Mouse (Mus musculus): ENCODE measurements around the gene Myo15b. TPM values are rescaled to one million over a fixed set of nuclear protein-coding genes. Genes with fewer than 3 reads are reported as not detected.
A peak's percentile ranks its signal among the peaks of the same experiment; 100 is the strongest.

Myo15b gene
- not detected in 2 replicates for polyA plus RNA-seq (2012)

- Histone ChIP-seq H3K27me3 (ENCODE audit: control insufficient read depth) (peaks cover 68% of the 10 kb centered on the region), H3K4me1 (ENCODE audit: control insufficient read depth) (peaks cover 14% of the 10 kb centered on the region), H3K36me3 (ENCODE audit: control insufficient read depth) (peaks cover 18% of the 10 kb centered on the region), H3K9me3 (ENCODE audit: control insufficient read depth, low read length) (peaks cover 12% of the 10 kb centered on the region; the same call in 1 of the 2 replicates), H3K4me3 (replicated peaks) (peak within 1 kb of the TSS; percentile 3)
- TF ChIP-seq GATA1 (IDR thresholded peaks at IDR 0.05; ENCODE audit: low read length): no peak
- TF ChIP-seq TAL1 (IDR thresholded peaks at IDR 0.05; ENCODE audit: low read length): no peak
Measured at GRCm38 (mm10) chr11:115858354-115858753, at the start of gene Myo15b. Gene Myo15b, plus strand, starts transcription at chr11:115858406.

- H3K36me3 ChIP-seq (ENCODE audit: control insufficient read depth): peaks cover 88% of the 10 kb centered on the region
- H3K4me1 ChIP-seq (ENCODE audit: control insufficient read depth): peaks cover 93% of the 10 kb centered on the region
- peak overlapping the region; percentile 29 for H3K4me3 ChIP-seq (replicated peaks)
- H3K9me3 ChIP-seq (ENCODE audit: control insufficient read depth, low read length): peaks cover under 1% of the 10 kb centered on the region
- peaks cover 3% of the 10 kb centered on the region for H3K27me3 ChIP-seq (ENCODE audit: control insufficient read depth)
- TF ChIP-seq GATA1 (IDR thresholded peaks at IDR 0.05; ENCODE audit: low read length) (no peak), TAL1 (IDR thresholded peaks at IDR 0.05; ENCODE audit: low read length) (no peak)
Measured at GRCm38 (mm10) chr11:115808696-115809310, 49.4 kb upstream of the Myo15b start.

DNA sequence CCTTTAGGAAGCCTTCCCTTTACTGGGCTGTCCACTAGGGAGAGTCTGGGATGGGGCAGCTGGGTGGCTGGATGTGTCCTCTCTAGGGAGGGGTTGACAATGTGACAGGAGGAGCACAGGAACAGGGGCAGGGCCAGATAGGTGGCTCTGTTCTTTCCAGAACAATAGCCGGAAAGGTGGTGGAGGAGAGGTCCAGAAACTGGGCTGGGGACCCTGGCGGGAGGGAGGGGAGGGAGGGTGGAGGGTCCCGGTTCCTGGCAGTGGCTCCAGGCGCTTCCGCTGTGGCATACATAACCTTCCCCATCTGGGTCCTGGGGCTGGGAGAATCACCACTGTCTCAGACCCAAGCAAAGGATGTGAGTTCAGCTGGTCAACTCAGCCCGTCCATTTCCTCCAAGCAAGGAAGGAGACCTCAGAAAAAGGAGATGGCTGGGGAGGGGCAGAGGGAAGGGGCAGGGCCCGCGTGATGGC, 48.9 kb upstream of the Myo15b start:
- H3K36me3 ChIP-seq (ENCODE audit: control insufficient read depth): peaks cover 82% of the 10 kb centered on the region
- H3K27me3 ChIP-seq (ENCODE audit: control insufficient read depth): peaks cover 3% of the 10 kb centered on the region
- H3K4me1 ChIP-seq (ENCODE audit: control insufficient read depth): peaks cover 94% of the 10 kb centered on the region
- H3K4me3 ChIP-seq (replicated peaks): peak overlapping the region; percentile 29
- no peaks in the 10 kb centered on the region for H3K9me3 ChIP-seq (ENCODE audit: control insufficient read depth, low read length)
- TF ChIP-seq GATA1 (IDR thresholded peaks at IDR 0.05; ENCODE audit: low read length) (no peak), TAL1 (IDR thresholded peaks at IDR 0.05; ENCODE audit: low read length) (no peak)

- Histone ChIP-seq H3K36me3 (ENCODE audit: control insufficient read depth) (peaks cover 72% of the 10 kb centered on the region), H3K4me3 (replicated peaks) (peak overlapping the region; percentile 23), H3K27me3 (ENCODE audit: control insufficient read depth) (peaks cover 3% of the 10 kb centered on the region), H3K4me1 (ENCODE audit: control insufficient read depth) (peaks cover 93% of the 10 kb centered on the region), H3K9me3 (ENCODE audit: control insufficient read depth, low read length) (no peaks in the 10 kb centered on the region)
- TF ChIP-seq GATA1 (IDR thresholded peaks at IDR 0.05; ENCODE audit: low read length): no peak
- no peak for TF ChIP-seq TAL1 (IDR thresholded peaks at IDR 0.05; ENCODE audit: low read length)
Measured at GRCm38 (mm10) chr11:115810377-115810776, 47.8 kb upstream of the Myo15b start.

DNA sequence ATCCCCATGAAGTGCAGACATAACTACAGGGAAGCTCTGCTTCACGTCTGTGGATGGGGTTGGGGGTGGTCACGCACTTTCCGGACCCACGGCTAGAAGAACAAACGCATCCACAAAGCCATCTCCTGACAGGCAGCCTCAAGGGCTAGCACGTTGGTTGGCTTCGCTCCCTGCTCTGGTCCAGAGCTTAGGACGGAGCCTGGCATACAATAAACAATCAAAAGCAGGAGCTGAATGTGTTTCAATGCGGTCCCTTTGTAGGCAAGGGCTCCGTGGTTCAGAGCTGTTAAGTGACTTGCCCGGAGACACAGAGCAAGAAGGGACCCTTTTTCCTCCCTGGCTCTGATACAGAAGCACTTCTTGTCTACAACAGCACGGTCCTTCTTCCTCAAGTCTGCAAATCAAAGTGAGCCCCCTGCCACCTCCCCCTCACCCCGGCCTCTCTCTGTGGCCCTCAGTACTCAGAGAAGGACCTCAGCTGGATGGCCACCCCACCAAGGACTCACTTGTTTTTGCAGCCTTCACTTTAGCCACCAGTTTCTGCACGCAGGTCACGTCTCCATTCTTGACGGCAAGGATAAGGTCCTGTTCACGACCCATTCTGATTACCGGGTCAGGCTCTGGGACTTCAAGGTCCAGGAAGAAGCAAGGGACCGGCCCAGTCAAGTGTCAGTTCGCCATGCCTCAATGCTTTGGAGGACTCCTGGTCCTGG, 46.7 kb upstream of the Myo15b start:
- Histone ChIP-seq H3K27me3 (ENCODE audit: control insufficient read depth) (peaks cover 3% of the 10 kb centered on the region), H3K36me3 (ENCODE audit: control insufficient read depth) (peaks cover 71% of the 10 kb centered on the region), H3K9me3 (ENCODE audit: control insufficient read depth, low read length) (no peaks in the 10 kb centered on the region), H3K4me1 (ENCODE audit: control insufficient read depth) (peaks cover 91% of the 10 kb centered on the region), H3K4me3 (replicated peaks) (peak overlapping the region; percentile 94)
- TF ChIP-seq GATA1 (IDR thresholded peaks at IDR 0.05; ENCODE audit: low read length) (no peak), TAL1 (IDR thresholded peaks at IDR 0.05; ENCODE audit: low read length) (no peak)

GRCm38 (mm10) chr11:115812095-115812494, 46.1 kb upstream of the Myo15b start:
- peak overlapping the region; percentile 94 for H3K4me3 ChIP-seq (replicated peaks)

DNA sequence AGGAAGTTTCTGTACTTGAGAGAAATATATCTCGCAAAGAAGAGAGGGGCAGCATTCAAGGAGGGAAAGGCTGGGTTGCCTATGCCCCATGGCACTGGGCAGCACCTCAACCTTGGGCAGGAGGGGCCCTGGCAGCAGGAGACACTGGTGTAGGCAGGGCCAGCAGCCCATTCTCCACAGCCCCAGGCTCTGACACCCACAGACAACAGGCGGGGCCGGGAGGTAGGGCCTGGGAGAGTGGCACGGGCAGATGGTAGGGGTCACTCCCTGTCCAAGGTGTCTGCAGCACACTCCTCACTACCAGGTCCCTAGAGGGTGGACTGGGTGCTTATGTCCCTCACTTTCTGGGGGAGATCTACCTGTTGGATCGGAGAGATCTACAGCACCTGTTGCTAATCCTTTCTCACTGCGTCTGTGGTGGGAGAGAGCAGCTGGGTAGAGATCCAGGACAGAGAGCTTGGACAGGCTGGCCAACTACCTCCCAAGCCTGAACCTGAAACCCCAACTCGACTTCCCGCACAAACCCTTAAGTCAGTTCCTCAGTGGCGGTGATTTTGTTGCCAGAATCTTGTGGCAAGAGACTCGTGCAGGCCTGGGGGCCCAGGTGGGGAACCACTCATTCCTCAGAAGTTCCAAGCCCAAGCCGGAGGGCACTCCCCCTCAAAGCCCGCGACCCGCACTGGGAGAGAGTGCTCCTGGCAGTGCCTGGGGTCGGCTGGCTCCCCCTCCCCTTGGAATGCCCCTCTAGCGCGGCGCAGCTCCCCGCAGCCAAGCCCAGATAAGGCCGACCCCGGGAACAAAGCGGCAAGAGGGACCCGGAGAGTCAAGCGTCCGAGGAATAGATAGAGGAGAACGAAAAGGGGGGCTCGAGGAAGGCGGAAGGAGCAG, 45.4 kb upstream of the Myo15b start:
- Histone ChIP-seq H3K27me3 (ENCODE audit: control insufficient read depth) (peaks cover 3% of the 10 kb centered on the region), H3K9me3 (ENCODE audit: control insufficient read depth, low read length) (no peaks in the 10 kb centered on the region), H3K36me3 (ENCODE audit: control insufficient read depth) (peaks cover 70% of the 10 kb centered on the region), H3K4me1 (ENCODE audit: control insufficient read depth) (peaks cover 80% of the 10 kb centered on the region), H3K4me3 (replicated peaks) (peak overlapping the region; percentile 94)
- no peak for TF ChIP-seq TAL1 (IDR thresholded peaks at IDR 0.05; ENCODE audit: low read length)

More at GRCm38 (mm10) chr11:115812095-115812494, 46.1 kb upstream of the Myo15b start:
- Histone ChIP-seq H3K27me3 (ENCODE audit: control insufficient read depth) (peaks cover 3% of the 10 kb centered on the region), H3K4me1 (ENCODE audit: control insufficient read depth) (peaks cover 87% of the 10 kb centered on the region), H3K9me3 (ENCODE audit: control insufficient read depth, low read length) (no peaks in the 10 kb centered on the region), H3K36me3 (ENCODE audit: control insufficient read depth) (peaks cover 71% of the 10 kb centered on the region)
- TF ChIP-seq TAL1 (IDR thresholded peaks at IDR 0.05; ENCODE audit: low read length) (no peak), GATA1 (IDR thresholded peaks at IDR 0.05; ENCODE audit: low read length) (no peak)

- Histone ChIP-seq H3K27me3 (ENCODE audit: control insufficient read depth) (peaks cover 3% of the 10 kb centered on the region), H3K4me3 (replicated peaks) (peak within 1 kb of the TSS; percentile 94), H3K4me1 (ENCODE audit: control insufficient read depth) (peaks cover 71% of the 10 kb centered on the region), H3K9me3 (ENCODE audit: control insufficient read depth, low read length) (no peaks in the 10 kb centered on the region), H3K36me3 (ENCODE audit: control insufficient read depth) (peaks cover 69% of the 10 kb centered on the region)
- TF ChIP-seq TAL1 (IDR thresholded peaks at IDR 0.05; ENCODE audit: low read length): no peak; the same call in 2 of the 3 replicates
- TF ChIP-seq GATA1 (IDR thresholded peaks at IDR 0.05; ENCODE audit: low read length): no peak
Measured at GRCm38 (mm10) chr11:115813507-115814296, 44.5 kb upstream of the Myo15b start, which contains the start of gene Caskin2. Gene Caskin2, minus strand, starts transcription at chr11:115813639.

All from erythroblast, embryonic 14.5 days (primary cell).